Mouse (Mus musculus): ENCODE data around the gene Dll4. TPM values are rescaled to one million over a fixed set of nuclear protein-coding genes. Genes with fewer than 3 reads are reported as not detected.

Dll4 gene
- 10 to 100 TPM; 19.5 to 22.3 TPM for total RNA-seq (2021)
- long read RNA-seq, experiment 1, transcript Dll4-201 (11 exons, 3,747 nt): major isoform, 12 of 19 reads
- long read RNA-seq, experiment 1, partial matches to known transcripts: 5 of 19 reads
- long read RNA-seq, experiment 1, other reads (novel, unspliced or antisense): 2 of 19 reads
- long read RNA-seq, experiment 2, transcript Dll4-201 (11 exons, 3,747 nt): major isoform, 15 of 20 reads
- long read RNA-seq, experiment 2, partial matches to known transcripts: 5 of 20 reads
- long read RNA-seq, experiment 2, other reads (novel, unspliced or antisense): 0 of 20 reads

DNA sequence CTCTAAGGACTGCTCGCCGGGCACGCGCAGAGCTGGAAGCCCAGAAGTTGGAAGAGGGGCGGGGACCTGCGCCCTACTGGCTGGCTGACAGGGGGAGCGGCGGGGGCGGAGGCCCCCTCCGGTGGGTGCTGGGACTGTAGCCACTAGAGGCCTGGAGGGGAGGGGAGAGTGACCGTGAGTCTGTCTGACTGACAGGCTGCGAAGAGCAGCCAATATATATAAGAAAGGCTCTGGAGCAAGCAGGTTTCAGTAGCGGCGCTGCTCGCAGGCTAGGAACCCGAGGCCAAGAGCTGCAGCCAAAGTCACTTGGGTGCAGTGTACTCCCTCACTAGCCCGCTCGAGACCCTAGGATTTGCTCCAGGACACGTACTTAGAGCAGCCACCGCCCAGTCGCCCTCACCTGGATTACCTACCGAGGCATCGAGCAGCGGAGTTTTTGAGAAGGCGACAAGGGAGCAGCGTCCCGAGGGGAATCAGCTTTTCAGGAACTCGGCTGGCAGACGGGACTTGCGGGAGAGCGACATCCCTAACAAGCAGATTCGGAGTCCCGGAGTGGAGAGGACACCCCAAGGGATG is at the start of gene Dll4:
Dll4 (plus strand) TSS at position 217 of the 576 bp plus-strand sequence.
- peak; percentile 76 for DNase-seq
- intact Hi-C loops (cut with DNase I): no loop called here

GRCm38 (mm10) chr2:119276926-119277325 is 48.7 kb upstream of the Dll4 start:
- DNase-seq: no peak
- intact Hi-C loops (cut with DNase I): no loop called here

DNA sequence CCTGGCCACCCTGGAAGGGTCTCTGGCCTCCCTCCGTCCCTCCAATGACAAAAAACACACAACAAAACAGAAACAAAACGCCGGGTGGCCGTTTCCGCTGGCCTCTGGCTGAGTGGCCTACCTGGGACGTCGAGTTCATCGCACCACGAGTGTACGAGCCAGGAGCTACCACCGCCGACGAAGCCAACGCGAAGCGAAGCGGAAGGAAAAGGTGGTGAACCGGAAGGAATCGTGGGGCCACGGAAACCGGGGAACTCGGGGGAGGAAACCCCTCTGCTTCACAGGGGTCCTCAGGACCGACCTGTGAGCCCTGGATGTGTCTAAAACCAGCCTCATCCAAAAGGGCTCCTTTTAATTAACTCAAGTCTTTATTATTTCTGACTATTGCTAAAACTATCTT is 47.8 kb upstream of the Dll4 start:
- no peak for DNase-seq
- intact Hi-C loops (cut with DNase I): no loop called here

DNA sequence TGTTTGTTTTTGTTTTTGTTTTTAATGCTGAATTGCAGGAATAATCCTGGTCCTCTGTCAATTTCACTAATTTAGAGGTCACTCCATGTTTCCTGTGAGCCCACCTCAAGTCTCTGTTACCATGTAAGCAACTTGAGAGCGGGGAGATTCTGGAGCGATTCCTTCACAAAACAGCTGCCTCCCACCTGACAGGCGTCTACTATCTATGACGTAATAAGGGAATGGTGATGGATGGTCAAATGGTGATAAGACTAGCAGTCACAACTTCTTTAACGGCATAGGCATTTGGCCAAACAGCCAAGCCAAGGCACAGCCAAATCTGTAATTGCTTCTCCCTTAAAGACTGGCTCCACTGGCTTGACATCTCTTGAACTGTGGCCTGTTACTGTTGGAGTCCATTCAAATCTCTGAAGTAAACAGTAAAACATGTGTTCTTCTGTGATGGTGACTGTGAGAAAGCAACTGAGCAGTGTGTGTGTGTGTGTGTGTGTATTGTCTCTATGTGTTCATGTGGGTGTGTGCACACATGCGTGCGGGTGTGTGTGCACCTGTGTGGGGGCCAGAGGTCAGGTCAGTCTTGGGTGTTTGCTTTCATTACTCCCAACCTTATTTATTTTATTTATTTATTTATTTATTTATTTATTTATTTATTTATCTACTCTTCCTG is 43.6 kb upstream of the Dll4 start:
- DNase-seq: no peak
- intact Hi-C loops (cut with DNase I): no loop called here

DNA sequence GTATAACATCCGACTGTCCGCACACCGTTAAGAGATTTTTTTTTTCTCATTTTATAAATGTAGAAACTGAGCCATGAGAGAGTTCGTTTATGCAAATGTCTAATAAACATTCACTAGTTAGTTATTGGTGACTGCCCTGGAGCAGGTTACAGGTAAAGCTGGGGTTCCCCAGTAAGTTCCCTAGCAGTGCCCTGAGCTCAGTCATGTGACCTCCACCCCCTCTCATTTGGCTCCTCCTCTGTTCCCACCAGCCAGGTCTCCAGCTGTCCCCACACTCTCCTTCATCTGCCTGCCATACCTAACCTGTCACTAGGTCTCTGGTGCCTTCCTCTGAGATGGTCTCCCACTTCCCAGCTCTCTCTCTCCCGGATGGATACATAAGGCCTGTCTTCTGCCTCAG is 38.2 kb upstream of the Dll4 start:
- intact Hi-C loops (cut with DNase I): loop anchor here (5.0 kb wide), 1 partner anchor 250 kb away; no protein-coding TSS in a partner anchor
- DNase-seq: no peak

GRCm38 (mm10) chr2:119288270-119288882 is 37.2 kb upstream of the Dll4 start, which contains the start of gene Vps18:
Gene Vps18, plus strand, starts transcription at chr2:119288740.
- intact Hi-C loops (cut with DNase I): loop anchor here (1.0 to 5.0 kb wide), 2 partner anchors 37 to 251 kb away; no protein-coding TSS in a partner anchor
- peak; percentile 97 to 99 for DNase-seq

GRCm38 (mm10) chr2:119289014-119289416 is 36.6 kb upstream of the Dll4 start:
- DNase-seq: peak in 1 of 2 experiments; percentile 29

GRCm38 (mm10) chr2:119292281-119292680 is 33.3 kb upstream of the Dll4 start:
- intact Hi-C loops (cut with DNase I): no loop called here
- DNase-seq: no peak

More at GRCm38 (mm10) chr2:119289014-119289416, 36.6 kb upstream of the Dll4 start:
- intact Hi-C loops (cut with DNase I): loop anchor here (5.0 kb wide), 1 partner anchor 252 kb away; no protein-coding TSS in a partner anchor

DNA sequence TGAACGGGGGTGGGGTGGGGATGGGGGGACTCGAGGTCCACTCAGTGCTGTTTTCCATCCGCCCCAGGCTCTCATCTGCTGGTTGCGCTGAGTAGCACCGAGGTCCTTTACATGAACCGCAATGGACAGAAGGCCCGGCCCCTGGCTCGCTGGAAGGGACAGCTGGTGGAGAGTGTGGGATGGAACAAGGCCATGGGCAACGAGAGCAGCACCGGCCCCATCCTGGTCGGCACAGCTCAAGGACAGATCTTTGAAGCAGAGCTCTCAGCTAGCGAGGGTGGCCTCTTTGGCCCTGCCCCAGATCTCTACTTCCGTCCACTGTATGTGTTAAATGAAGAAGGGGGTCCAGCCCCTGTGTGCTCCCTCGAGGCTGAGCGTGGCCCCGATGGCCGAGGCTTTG is 32.7 kb upstream of the Dll4 start:
- DNase-seq: no peak
- intact Hi-C loops (cut with DNase I): no loop called here

DNA sequence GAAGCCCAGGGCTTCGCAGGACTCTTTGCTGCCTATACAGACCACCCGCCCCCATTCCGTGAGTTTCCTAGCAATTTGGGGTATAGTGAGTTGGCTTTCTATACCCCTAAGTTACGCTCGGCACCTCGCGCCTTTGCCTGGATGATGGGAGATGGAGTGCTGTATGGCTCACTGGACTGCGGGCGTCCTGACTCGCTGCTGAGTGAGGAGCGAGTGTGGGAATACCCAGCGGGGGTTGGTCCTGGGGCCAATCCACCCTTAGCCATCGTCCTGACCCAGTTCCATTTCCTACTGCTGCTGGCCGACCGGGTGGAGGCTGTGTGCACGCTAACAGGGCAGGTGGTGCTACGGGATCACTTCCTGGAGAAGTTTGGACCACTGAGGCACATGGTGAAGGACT is 32.3 kb upstream of the Dll4 start:
- no peak for DNase-seq
- intact Hi-C loops (cut with DNase I): no loop called here

DNA sequence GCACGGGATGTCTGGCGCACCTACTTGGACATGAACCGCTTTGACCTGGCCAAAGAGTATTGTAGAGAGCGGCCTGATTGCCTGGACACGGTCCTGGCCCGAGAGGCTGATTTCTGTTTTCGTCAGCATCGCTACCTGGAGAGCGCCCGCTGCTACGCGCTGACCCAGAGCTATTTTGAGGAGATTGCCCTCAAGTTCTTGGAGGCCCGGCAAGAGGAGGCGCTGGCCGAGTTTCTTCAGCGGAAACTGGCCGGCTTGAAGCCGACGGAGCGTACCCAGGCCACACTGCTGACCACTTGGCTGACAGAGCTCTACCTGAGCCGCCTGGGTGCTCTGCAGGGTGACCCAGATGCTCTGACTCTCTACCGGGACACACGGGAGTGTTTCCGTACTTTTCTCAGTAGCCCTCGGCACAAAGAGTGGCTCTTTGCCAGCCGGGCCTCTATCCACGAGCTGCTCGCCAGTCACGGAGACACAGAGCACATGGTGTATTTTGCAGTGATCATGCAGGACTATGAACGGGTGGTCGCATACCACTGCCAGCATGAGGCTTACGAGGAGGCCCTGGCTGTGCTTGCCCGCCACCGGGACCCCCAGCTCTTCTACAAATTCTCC is 31.7 kb upstream of the Dll4 start:
- intact Hi-C loops (cut with DNase I): no loop called here
- DNase-seq: no peak

DNA sequence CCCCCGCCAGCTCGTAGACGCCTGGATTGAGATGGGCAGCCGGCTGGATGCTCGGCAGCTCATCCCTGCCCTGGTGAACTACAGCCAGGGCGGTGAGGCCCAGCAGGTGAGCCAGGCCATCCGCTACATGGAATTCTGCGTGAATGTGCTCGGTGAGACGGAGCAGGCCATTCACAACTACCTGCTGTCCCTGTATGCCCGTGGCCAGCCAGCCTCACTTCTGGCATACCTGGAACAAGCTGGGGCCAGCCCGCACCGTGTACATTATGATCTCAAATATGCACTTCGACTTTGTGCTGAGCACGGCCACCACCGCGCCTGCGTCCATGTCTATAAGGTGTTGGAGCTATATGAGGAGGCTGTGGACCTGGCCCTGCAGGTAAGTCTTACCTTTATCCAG is 31.2 kb upstream of the Dll4 start:
- DNase-seq: no peak
- intact Hi-C loops (cut with DNase I): no loop called here

GRCm38 (mm10) chr2:119296756-119297155 is 28.8 kb upstream of the Dll4 start:
- no peak for DNase-seq
- intact Hi-C loops (cut with DNase I): no loop called here

- intact Hi-C loops (cut with DNase I): no loop called here
Measured at GRCm38 (mm10) chr2:119297506-119297905, 28.1 kb upstream of the Dll4 start.

GRCm38 (mm10) chr2:119298330-119298729 is 27.3 kb upstream of the Dll4 start:
- intact Hi-C loops (cut with DNase I): loop anchor here (1.0 kb wide), 2 partner anchors 115 to 139 kb away; no protein-coding TSS in a partner anchor
- DNase-seq: peak; percentile 74 to 80

More at GRCm38 (mm10) chr2:119297506-119297905, 28.1 kb upstream of the Dll4 start:
- DNase-seq: no peak

DNA sequence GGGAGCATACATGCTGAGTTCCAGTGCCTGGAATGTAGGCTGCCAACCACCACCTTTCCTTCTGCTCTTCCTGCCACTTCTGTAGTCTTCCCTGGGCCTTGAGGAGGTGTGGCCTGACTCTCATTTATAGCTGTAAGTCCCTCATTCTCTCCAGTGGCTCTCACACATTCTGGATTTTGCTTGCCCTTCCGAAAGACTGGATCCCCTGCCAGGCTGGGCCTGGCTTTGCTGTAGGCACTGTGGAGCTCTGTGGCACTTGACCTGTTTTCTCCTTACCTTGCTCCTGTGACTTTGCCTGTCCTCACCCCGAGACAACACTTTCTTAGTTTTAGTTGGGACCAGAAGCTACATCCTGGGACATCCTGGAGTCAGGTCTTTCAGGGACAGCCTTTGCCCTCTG is 26.7 kb upstream of the Dll4 start:
- intact Hi-C loops (cut with DNase I): loop anchor here (1.0 kb wide), 2 partner anchors 114 to 138 kb away; no protein-coding TSS in a partner anchor
- DNase-seq: no peak

GRCm38 (mm10) chr2:119299981-119300818 is 25.4 kb upstream of the Dll4 start:
- DNase-seq: peak; percentile 88 to 91
- intact Hi-C loops (cut with DNase I): loop anchor here (1.0 kb wide), 2 partner anchors 27 to 37 kb away; no protein-coding TSS in a partner anchor

GRCm38 (mm10) chr2:119300819-119301493 is 24.6 kb upstream of the Dll4 start:
- DNase-seq: peak; percentile 61 to 68
- intact Hi-C loops (cut with DNase I): loop anchor here (1.0 kb wide), 2 partner anchors 26 to 36 kb away; no protein-coding TSS in a partner anchor

GRCm38 (mm10) chr2:119302876-119303275 is 22.7 kb upstream of the Dll4 start:
- DNase-seq: no peak
- intact Hi-C loops (cut with DNase I): no loop called here

All from heart, postnatal 14 days (tissue).